Mouse (Mus musculus) natural killer cell, adult 2 months (primary cell): ENCODE data around the gene Clasrp.
A peak's percentile ranks its signal among the peaks of the same experiment; 100 is the strongest.

Experiments used
- DNase-seq, 2 experiments: peaks; one replicate each; pipeline ENCODE4 v3.0.0; 2022; ENCODE audit warnings: low spot score in 2 of 2

Gene Clasrp

GRCm38 (mm10) chr7:19603849-19604605 is at the start of gene Clasrp:
Gene Clasrp (minus strand): TSS chr7:19604486.
- DNase-seq, result peak; percentile 94 to 96

GRCm38 (mm10) chr7:19652614-19653013 is 48.3 kb upstream of the Clasrp start:
- no peak for DNase-seq

GRCm38 (mm10) chr7:19651063-19651786 is 46.9 kb upstream of the Clasrp start:
- no peak for DNase-seq

- no peak for DNase-seq
Observed at GRCm38 (mm10) chr7:19641223-19641622, 36.9 kb upstream of the Clasrp start.

GRCm38 (mm10) chr7:19635074-19635827 is 31.0 kb upstream of the Clasrp start:
- no peak for DNase-seq

GRCm38 (mm10) chr7:19634591-19634990 is 30.3 kb upstream of the Clasrp start:
- DNase-seq, result no peak

- DNase-seq, result no peak
Observed at GRCm38 (mm10) chr7:19633855-19634254, 29.6 kb upstream of the Clasrp start.

GRCm38 (mm10) chr7:19633197-19633596 is 28.9 kb upstream of the Clasrp start:
- no peak for DNase-seq

GRCm38 (mm10) chr7:19632720-19633119 is 28.4 kb upstream of the Clasrp start:
- DNase-seq, result no peak

GRCm38 (mm10) chr7:19632275-19632674 is 28.0 kb upstream of the Clasrp start:
- no peak for DNase-seq

- peak; percentile 95 for DNase-seq
Observed at GRCm38 (mm10) chr7:19629361-19629734, 25.1 kb upstream of the Clasrp start, which contains the start of gene Relb. Gene Relb (minus strand): TSS chr7:19629438.

GRCm38 (mm10) chr7:19628536-19629360 is 24.5 kb upstream of the Clasrp start:
- DNase-seq, result peak; percentile 98

- DNase-seq, result no peak
Observed at GRCm38 (mm10) chr7:19628192-19628535, 23.9 kb upstream of the Clasrp start.

- no peak for DNase-seq
Observed at GRCm38 (mm10) chr7:19627721-19628120, 23.4 kb upstream of the Clasrp start.

GRCm38 (mm10) chr7:19623433-19623832 is 19.1 kb upstream of the Clasrp start:
- DNase-seq, result no peak

- no peak for DNase-seq
Observed at GRCm38 (mm10) chr7:19622241-19622640, 18.0 kb upstream of the Clasrp start.

GRCm38 (mm10) chr7:19620811-19621210 is 16.5 kb upstream of the Clasrp start:
- no peak for DNase-seq

GRCm38 (mm10) chr7:19619004-19619801 is 14.9 kb upstream of the Clasrp start:
- peak; percentile 61 to 74 for DNase-seq

GRCm38 (mm10) chr7:19615036-19615577 is 10.8 kb upstream of the Clasrp start:
- DNase-seq, result peak in 1 of 2 experiments; percentile 64

- no peak for DNase-seq
Observed at GRCm38 (mm10) chr7:19610969-19611368, 6.7 kb upstream of the Clasrp start.
